Mouse (Mus musculus) MEL (cell line): ENCODE measurements at regions not wholly inside any gene's neighbourhood (a gene's known extent, or its start where the extent isn't known, plus 50 kb on each side); places are given as distances from the start of the nearest gene placed in this dataset.

Source experiments
- DNase-seq: peaks from one replicate; pipeline ENCODE4 v3.0.0; 2011; ENCODE audit warnings: low read depth, low spot score
- H3K27ac ChIP-seq: 2 replicates; pipeline ENCODE4 v1.5.1; 2012; ENCODE audit warnings: low read depth, mild to moderate bottlenecking, control low read depth, low read length, moderate library complexity; ENCODE audit not compliant: control insufficient read depth
- H3K27me3 ChIP-seq, 2 experiments: fragments of 150-350 bp in 1 of 2; sonication (generic) in 1 of 2; 2 replicates each; pipeline ENCODE4 v1.6.1; 2012; ENCODE audit warnings: low read length in 2 of 2, mild to moderate bottlenecking in 2 of 2, improper control_type of control experiment in 1 of 2, moderate library complexity in 1 of 2; ENCODE audit not compliant: insufficient read depth in 2 of 2, control insufficient read depth in 1 of 2
- H3K36me3 ChIP-seq, 2 experiments: 2 replicates each; pipeline ENCODE4 v1.6.1; 2012 to 2014; ENCODE audit warnings: low read length in 2 of 2, improper control_type of control experiment in 1 of 2, inconsistent platforms in 1 of 2, mild to moderate bottlenecking in 1 of 2; ENCODE audit not compliant: insufficient read depth in 2 of 2, control insufficient read depth in 1 of 2
- H3K4me1 ChIP-seq, 2 experiments: fragments of 150-350 bp in 1 of 2; sonication (generic) in 1 of 2; 2 replicates each; pipeline ENCODE4 v1.6.1; 2012; ENCODE audit warnings: low read length in 2 of 2, improper control_type of control experiment in 1 of 2, mild to moderate bottlenecking in 1 of 2; ENCODE audit not compliant: insufficient read depth in 2 of 2, control insufficient read depth in 1 of 2
- H3K4me3 ChIP-seq, 2 experiments: fragments of 150-350 bp in 1 of 2; sonication (generic) in 1 of 2; 2 replicates each; pipeline ENCODE4 v1.5.1; 2012; ENCODE audit warnings: low read depth in 2 of 2, low read length in 2 of 2, mild to moderate bottlenecking in 2 of 2, moderate library complexity in 2 of 2, control low read depth in 1 of 2, improper control_type of control experiment in 1 of 2; ENCODE audit not compliant: control insufficient read depth in 1 of 2, insufficient read depth in 1 of 2
- H3K79me2 ChIP-seq: 2 replicates; pipeline ENCODE4 v1.6.1; 2012; ENCODE audit warnings: mild to moderate bottlenecking, low read length, moderate library complexity; ENCODE audit not compliant: control insufficient read depth, poor library complexity, insufficient read depth
- H3K9ac ChIP-seq: 2 replicates; pipeline ENCODE4 v1.6.1; 2012; ENCODE audit warnings: low read depth, mild to moderate bottlenecking, control low read depth, low read length, moderate library complexity; ENCODE audit not compliant: control insufficient read depth, poor library complexity, severe bottlenecking
- H3K9me3 ChIP-seq: fragments of 150-350 bp; sonication (generic); replicated peaks from 2 replicates; pipeline ENCODE4 v1.6.1; 2012; ENCODE audit warnings: mild to moderate bottlenecking, low read length, improper control_type of control experiment, moderate library complexity; ENCODE audit not compliant: insufficient read depth
- CHD2 ChIP-seq: IDR thresholded peaks from 2 replicates; pipeline ENCODE4 v1.6.1; 2011; ENCODE audit warnings: low read length, improper control_type of control experiment
- E2F4 ChIP-seq: IDR thresholded peaks from 2 replicates; pipeline ENCODE4 v1.6.1; 2011; ENCODE audit warnings: low read depth, low read length, improper control_type of control experiment, borderline replicate concordance
- ELF1 ChIP-seq: IDR thresholded peaks from 2 replicates; pipeline ENCODE4 v1.6.1; 2014; ENCODE audit warnings: low read depth, mild to moderate bottlenecking, inconsistent platforms, low read length, improper control_type of control experiment, moderate library complexity
- GABPA ChIP-seq: IDR thresholded peaks from 2 replicates; pipeline ENCODE4 v1.6.1; 2012; ENCODE audit warnings: low read depth, mild to moderate bottlenecking, inconsistent platforms, low read length, improper control_type of control experiment, moderate library complexity
- GATA1 ChIP-seq: IDR thresholded peaks from 2 replicates; pipeline ENCODE4 v1.6.1; 2011; ENCODE audit warnings: low read depth, low read length, improper control_type of control experiment
- HCFC1 ChIP-seq: IDR thresholded peaks from 2 replicates; pipeline ENCODE4 v1.6.1; 2012; ENCODE audit warnings: low read depth, mild to moderate bottlenecking, inconsistent platforms, low read length, improper control_type of control experiment, moderate library complexity
- MAX ChIP-seq: IDR thresholded peaks from 2 replicates; pipeline ENCODE4 v1.6.1; 2011; ENCODE audit warnings: low read length, improper control_type of control experiment
- MAZ ChIP-seq: IDR thresholded peaks from 2 replicates; pipeline ENCODE4 v1.6.1; 2012; ENCODE audit warnings: low read depth, mild to moderate bottlenecking, inconsistent platforms, low read length, improper control_type of control experiment
- MXI1 ChIP-seq: IDR thresholded peaks from 2 replicates; pipeline ENCODE4 v1.6.1; 2011; ENCODE audit warnings: mild to moderate bottlenecking, low read depth, low read length, improper control_type of control experiment
- MYB ChIP-seq: IDR thresholded peaks from 2 replicates; pipeline ENCODE4 v1.6.1; 2011; ENCODE audit warnings: mild to moderate bottlenecking, low read depth, low read length, improper control_type of control experiment
- NELFE ChIP-seq: IDR thresholded peaks from 2 replicates; pipeline ENCODE4 v1.6.1; 2011; ENCODE audit warnings: low read depth, low read length, improper control_type of control experiment
- POLR2A ChIP-seq, 2 experiments: IDR thresholded peaks; 2 replicates each; pipeline ENCODE4 v1.6.1; 2011 to 2012; ENCODE audit warnings: low read length in 2 of 2, mild to moderate bottlenecking in 2 of 2, control low read depth in 1 of 2, improper control_type of control experiment in 1 of 2, low read depth in 1 of 2, moderate library complexity in 1 of 2; ENCODE audit not compliant: control insufficient read depth in 1 of 2, insufficient read depth in 1 of 2, poor library complexity in 1 of 2
- SIN3A ChIP-seq: IDR thresholded peaks from 2 replicates; pipeline ENCODE4 v1.6.1; 2012; ENCODE audit warnings: low read length, improper control_type of control experiment, inconsistent platforms
- TBP ChIP-seq: IDR thresholded peaks from 2 replicates; pipeline ENCODE4 v1.8.0; 2011; ENCODE audit warnings: low read depth, low read length, improper control_type of control experiment
- USF1 ChIP-seq: IDR thresholded peaks from 2 replicates; pipeline ENCODE4 v1.6.1; 2014; ENCODE audit warnings: low read depth, mild to moderate bottlenecking, inconsistent platforms, low read length, improper control_type of control experiment, moderate library complexity
- USF2 ChIP-seq, 2 experiments: IDR thresholded peaks; 2 replicates each; pipeline ENCODE4 v1.6.1; 2011 to 2012; ENCODE audit warnings: improper control_type of control experiment in 2 of 2, low read length in 2 of 2, borderline replicate concordance in 1 of 2, inconsistent platforms in 1 of 2, low read depth in 1 of 2, mild to moderate bottlenecking in 1 of 2; ENCODE audit not compliant: insufficient read depth in 1 of 2
- ZC3H11A ChIP-seq: IDR thresholded peaks from 2 replicates; pipeline ENCODE4 v1.6.1; 2012; ENCODE audit warnings: low read depth, mild to moderate bottlenecking, inconsistent platforms, low read length, improper control_type of control experiment
- ZKSCAN1 ChIP-seq: IDR thresholded peaks from 2 replicates; pipeline ENCODE4 v1.6.1; 2012; ENCODE audit warnings: low read depth, mild to moderate bottlenecking, inconsistent platforms, low read length, improper control_type of control experiment, moderate library complexity
- ZMIZ1 ChIP-seq: IDR thresholded peaks from 2 replicates; pipeline ENCODE4 v1.6.1; 2012; ENCODE audit warnings: low read depth, mild to moderate bottlenecking, inconsistent platforms, low read length, improper control_type of control experiment, moderate library complexity

GRCm38 (mm10) chr1:121085101-121085727, 247.2 kb downstream of the Insig2 start:
- H3K9ac ChIP-seq: no peak overlapping the region
- H3K27ac ChIP-seq: no peak overlapping the region
- H3K36me3 ChIP-seq: no peaks in the 10 kb centered on the region
- H3K4me1 ChIP-seq: no peaks in the 10 kb centered on the region
- H3K4me3 ChIP-seq: no peak overlapping the region
- no peaks in the 10 kb centered on the region for H3K27me3 ChIP-seq
- H3K9me3 ChIP-seq: no peaks in the 10 kb centered on the region
- no peak for DNase-seq
- no peak for TF ChIP-seq SIN3A
- TF ChIP-seq MAZ: no peak
- TF ChIP-seq GABPA: no peak
- no peak for TF ChIP-seq CHD2
- TF ChIP-seq POLR2A (IDR thresholded peaks at IDR 0.05; ENCODE audit: control insufficient read depth in 1 of 2, insufficient read depth in 1 of 2, low read depth in 1 of 2, low read length in 2 of 2, poor library complexity in 1 of 2): no peak
- no peak for TF ChIP-seq TBP
- TF ChIP-seq ZC3H11A: no peak
- no peak for TF ChIP-seq ZKSCAN1
- no peak for TF ChIP-seq HCFC1
- TF ChIP-seq ELF1: no peak
- no peak for TF ChIP-seq MXI1
- no peak for TF ChIP-seq ZMIZ1
- TF ChIP-seq MAX: no peak
- no peak for TF ChIP-seq NELFE
- TF ChIP-seq E2F4: no peak
- TF ChIP-seq USF1: no peak
- TF ChIP-seq USF2 (IDR thresholded peaks at IDR 0.05; ENCODE audit: borderline replicate concordance in 1 of 2, insufficient read depth in 1 of 2, low read depth in 1 of 2, low read length in 2 of 2): no peak
- no peak for TF ChIP-seq MYB
- TF ChIP-seq GATA1: no peak
- no peaks in the 10 kb centered on the region for H3K79me2 ChIP-seq

DNA sequence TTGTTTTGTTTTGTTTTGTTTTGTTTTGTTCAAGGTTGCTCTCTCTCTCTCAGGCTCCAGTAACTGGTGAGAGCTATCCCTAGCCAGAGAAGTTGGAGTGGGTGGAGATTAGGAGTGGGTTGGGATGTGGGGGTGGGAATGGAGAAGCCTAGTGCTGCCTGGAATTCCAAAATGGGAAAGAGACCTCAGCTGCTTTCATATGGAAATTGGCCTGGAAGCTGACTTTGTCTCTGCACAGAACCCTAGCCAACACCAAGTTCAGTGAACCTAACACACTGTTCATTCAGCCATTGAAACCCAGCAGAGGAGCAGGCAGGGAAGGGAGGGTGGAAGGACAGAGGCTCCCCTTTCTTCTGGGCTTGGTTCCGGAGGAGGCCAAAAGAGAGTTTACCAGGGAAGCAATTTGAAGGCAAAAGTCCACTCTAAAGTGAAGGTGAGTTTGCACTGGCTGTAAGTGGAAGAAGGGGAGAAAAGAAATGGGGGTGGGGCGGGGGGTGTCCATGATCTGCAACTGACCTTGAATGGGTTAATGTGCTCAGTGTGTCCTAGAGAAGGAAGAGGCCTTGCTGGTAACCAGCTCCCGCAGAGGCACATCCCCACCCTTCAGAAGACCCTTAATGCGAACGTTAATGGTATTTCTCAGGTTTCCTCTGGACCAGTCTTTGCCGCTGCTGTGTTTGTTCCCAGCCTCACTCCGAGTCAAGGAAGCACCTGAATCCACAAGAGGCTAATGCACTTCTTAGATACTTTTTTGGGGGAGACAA, 245.1 kb downstream of the Insig2 start:
- no peak overlapping the region for H3K27ac ChIP-seq
- no peaks in the 10 kb centered on the region for H3K9me3 ChIP-seq
- H3K36me3 ChIP-seq: no peaks in the 10 kb centered on the region
- H3K27me3 ChIP-seq: no peaks in the 10 kb centered on the region
- no peak overlapping the region for H3K9ac ChIP-seq
- H3K4me1 ChIP-seq: no peaks in the 10 kb centered on the region
- DNase-seq: no peak
- H3K79me2 ChIP-seq: no peaks in the 10 kb centered on the region
- H3K4me3 ChIP-seq: no peak overlapping the region
- TF ChIP-seq SIN3A: no peak
